Mouse (Mus musculus): ENCODE data around the gene Tma7. TPM values are rescaled to one million over a fixed set of nuclear protein-coding genes. Genes with fewer than 3 reads are reported as not detected.

Tma7 gene
- total and polyA plus RNA-seq, 3 experiments: 255 to 529 (median 336) TPM

DNA sequence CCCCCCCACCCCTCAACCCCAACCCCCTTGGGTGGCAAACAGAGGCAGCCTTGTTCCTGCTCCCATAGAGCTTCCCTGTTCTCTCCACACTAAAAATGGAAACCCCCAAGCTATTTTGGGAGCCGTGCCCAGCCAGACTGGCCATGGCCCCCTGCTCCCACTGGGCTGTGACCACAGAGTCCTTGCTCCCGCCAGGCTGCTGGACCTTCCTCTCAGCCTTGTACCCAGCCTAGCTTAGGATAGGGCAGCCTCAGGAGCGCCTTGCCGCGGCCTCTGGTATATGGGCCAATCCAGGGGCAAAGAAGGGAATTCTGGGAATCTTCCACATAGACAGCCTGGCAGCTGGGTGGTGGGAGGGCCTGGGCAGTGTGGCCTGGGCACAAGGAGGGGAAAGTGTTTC lies 15.4 kb upstream of the Tma7 start:
- dilution Hi-C loops (cut with MboI; ENCODE audit: extremely low pct_ligation_motif_present, extremely low pct_unique_long_range_greater_than_20kb, low sequenced_read_pairs) (no loop called here), in situ Hi-C loops (cut with MboI; ENCODE audit: low pct_ligation_motif_present, low pct_unique_long_range_greater_than_20kb, low sequenced_read_pairs) (no loop called here)
- no peaks in the 10 kb centered on the region for H3K79me2 ChIP-seq (replicated peaks; ENCODE audit: control insufficient read depth, extremely low read depth, insufficient read depth, poor library complexity, severe bottlenecking)
- no peak overlapping the region for H3K9ac ChIP-seq (ENCODE audit: insufficient read depth, low read depth)
- TF ChIP-seq ZMIZ1 (IDR thresholded peaks at IDR 0.05; ENCODE audit: low read depth, low read length) (no peak), CTCF (conservative IDR thresholded peaks at IDR 0.05 in 1 of 2, IDR thresholded peaks at IDR 0.05 in 1 of 2; ENCODE audit: low read depth in 2 of 2, low read length in 2 of 2) (no peak), CHD2 (IDR thresholded peaks at IDR 0.05; ENCODE audit: low read length) (no peak), ZKSCAN1 (IDR thresholded peaks at IDR 0.05; ENCODE audit: borderline replicate concordance, low read depth, low read length) (no peak), CHD1 (IDR thresholded peaks at IDR 0.05; ENCODE audit: low read depth, low read length) (no peak), MEF2A (IDR thresholded peaks at IDR 0.05; ENCODE audit: borderline replicate concordance, low read depth, low read length) (no peak), MAFK (IDR thresholded peaks at IDR 0.05; ENCODE audit: insufficient replicate concordance, low read length) (no peak), SIN3A (IDR thresholded peaks at IDR 0.05; ENCODE audit: low read length) (no peak), USF2 (conservative IDR thresholded peaks at IDR 0.05; ENCODE audit: low read depth, low read length) (no peak), ZC3H11A (IDR thresholded peaks at IDR 0.05; ENCODE audit: low read depth, low read length) (no peak), RAD21 (IDR thresholded peaks at IDR 0.05; ENCODE audit: low read depth, low read length) (no peak), MXI1 (IDR thresholded peaks at IDR 0.05; ENCODE audit: low read depth, low read length) (no peak), NRF1 (IDR thresholded peaks at IDR 0.05; ENCODE audit: low read depth, low read length) (no peak), MYC (IDR thresholded peaks at IDR 0.05; ENCODE audit: low read depth, low read length) (no peak)
- no peak overlapping the region for H3K4me2 ChIP-seq (ENCODE audit: insufficient read depth, low read depth, poor library complexity, severe bottlenecking)
- peaks cover 82% of the 10 kb centered on the region for H3K27me3 ChIP-seq (replicated peaks)
- no peak overlapping the region for H3K27ac ChIP-seq (ENCODE audit: insufficient read depth, low read depth)
- H3K9me3 ChIP-seq (replicated peaks; ENCODE audit: low read length): no peaks in the 10 kb centered on the region
- no peak for DNase-seq (ENCODE audit: extremely low read depth)
- H3K4me1 ChIP-seq (ENCODE audit: control insufficient read depth in 1 of 2, insufficient read depth in 2 of 2): peaks cover 4 to 9% of the 10 kb centered on the region in 2 experiments; a peak in 2 of 4 replicates
- H3K4me3 ChIP-seq (replicated peaks in 1 of 3; ENCODE audit: low read depth in 2 of 3, low read length in 2 of 3, poor library complexity in 1 of 3): no peak overlapping the region
- peaks cover under 1 to 5% of the 10 kb centered on the region in 2 experiments for H3K36me3 ChIP-seq (replicated peaks in 1 of 2; ENCODE audit: control insufficient read depth in 1 of 2, insufficient read depth in 1 of 2, low read length in 1 of 2)

DNA sequence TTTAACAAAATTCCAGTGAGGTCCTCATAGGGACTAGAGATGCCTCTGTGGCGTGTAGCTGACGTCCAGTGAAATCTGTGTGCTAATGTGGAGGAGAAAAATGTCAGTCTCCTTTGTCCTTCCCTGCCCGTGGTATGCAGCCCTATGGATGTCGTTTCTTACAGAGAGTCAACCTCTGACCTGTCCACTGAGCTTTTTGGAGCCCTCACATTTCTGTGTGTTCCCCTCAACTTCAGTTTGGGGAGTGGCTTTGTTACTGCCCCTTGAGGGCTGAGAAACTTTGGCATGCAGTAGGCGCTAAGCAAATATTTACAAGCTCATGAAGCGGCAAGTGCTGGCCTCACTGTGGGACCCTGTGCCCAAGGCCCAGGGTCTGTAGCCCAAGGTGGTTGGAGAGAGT lies 14.9 kb upstream of the Tma7 start:
- Histone ChIP-seq H3K36me3 (replicated peaks in 1 of 2; ENCODE audit: control insufficient read depth in 1 of 2, insufficient read depth in 1 of 2, low read length in 1 of 2) (peaks cover 3 to 9% of the 10 kb centered on the region in 2 experiments), H3K79me2 (replicated peaks; ENCODE audit: control insufficient read depth, extremely low read depth, insufficient read depth, poor library complexity, severe bottlenecking) (no peaks in the 10 kb centered on the region), H3K27me3 (replicated peaks) (peaks cover 77% of the 10 kb centered on the region), H3K9ac (ENCODE audit: insufficient read depth, low read depth) (no peak overlapping the region), H3K4me1 (ENCODE audit: control insufficient read depth in 1 of 2, insufficient read depth in 2 of 2) (peaks cover 4 to 9% of the 10 kb centered on the region in 2 experiments; a peak in 2 of 4 replicates), H3K4me2 (ENCODE audit: insufficient read depth, low read depth, poor library complexity, severe bottlenecking) (no peak overlapping the region), H3K4me3 (replicated peaks in 1 of 3; ENCODE audit: low read depth in 2 of 3, low read length in 2 of 3, poor library complexity in 1 of 3) (no peak overlapping the region), H3K9me3 (replicated peaks; ENCODE audit: low read length) (no peaks in the 10 kb centered on the region), H3K27ac (ENCODE audit: insufficient read depth, low read depth) (no peak overlapping the region)
- DNase-seq (ENCODE audit: extremely low read depth): no peak
- no peak for TF ChIP-seq RAD21 (IDR thresholded peaks at IDR 0.05; ENCODE audit: low read depth, low read length)
- TF ChIP-seq NRF1 (IDR thresholded peaks at IDR 0.05; ENCODE audit: low read depth, low read length): no peak
- no peak for TF ChIP-seq POLR2A (IDR thresholded peaks at IDR 0.05; ENCODE audit: low read depth, low read length)
- TF ChIP-seq SMC3 (IDR thresholded peaks at IDR 0.05; ENCODE audit: low read depth, low read length): no peak
- TF ChIP-seq MXI1 (IDR thresholded peaks at IDR 0.05; ENCODE audit: low read depth, low read length): no peak
- no peak for TF ChIP-seq ZNF384 (IDR thresholded peaks at IDR 0.05; ENCODE audit: low read depth, low read length)
- TF ChIP-seq USF2 (conservative IDR thresholded peaks at IDR 0.05; ENCODE audit: low read depth, low read length): no peak
- TF ChIP-seq TCF12 (IDR thresholded peaks at IDR 0.05; ENCODE audit: low read depth, low read length): no peak
- no peak for TF ChIP-seq MYC (IDR thresholded peaks at IDR 0.05; ENCODE audit: low read depth, low read length)
- TF ChIP-seq CHD1 (IDR thresholded peaks at IDR 0.05; ENCODE audit: low read depth, low read length): no peak
- in situ Hi-C loops (cut with MboI; ENCODE audit: low pct_ligation_motif_present, low pct_unique_long_range_greater_than_20kb, low sequenced_read_pairs): no loop called here
- dilution Hi-C loops (cut with MboI; ENCODE audit: extremely low pct_ligation_motif_present, extremely low pct_unique_long_range_greater_than_20kb, low sequenced_read_pairs): no loop called here

All from CH12.LX (cell line).